Mouse (Mus musculus) kidney, adult 2 months (tissue): ENCODE results near the gene Mllt6. TPM values are rescaled to one million over a fixed set of nuclear protein-coding genes. Genes with fewer than 3 reads are reported as not detected.

Experiments
- DNase-seq: peaks from one replicate; pipeline ENCODE4 v3.0.0; 2021
- H3K27ac ChIP-seq: fragments of 200-500 bp; 2 replicates; pipeline ENCODE4 v1.5.1; 2012; ENCODE audit warnings: low read depth, low read length, control low read depth, inconsistent platforms; ENCODE audit not compliant: insufficient read depth
- H3K27me3 ChIP-seq: fragments of 200-500 bp; replicated peaks from 2 replicates; pipeline ENCODE4 v1.6.1; 2012; ENCODE audit warnings: mild to moderate bottlenecking, moderate library complexity, low read length, inconsistent platforms; ENCODE audit not compliant: control insufficient read depth, insufficient read depth
- H3K36me3 ChIP-seq: fragments of 200-500 bp; 2 replicates; pipeline ENCODE4 v1.6.1; 2012; ENCODE audit warnings: mild to moderate bottlenecking, moderate library complexity, low read length, inconsistent platforms; ENCODE audit not compliant: control insufficient read depth, insufficient read depth
- H3K4me1 ChIP-seq: fragments of 200-500 bp; 2 replicates; pipeline ENCODE4 v1.6.1; 2011; ENCODE audit warnings: low read length; ENCODE audit not compliant: control insufficient read depth, insufficient read depth
- H3K4me3 ChIP-seq: fragments of 200-500 bp; 2 replicates; pipeline ENCODE4 v1.5.1; 2011; ENCODE audit warnings: mild to moderate bottlenecking, low read depth, low read length, control low read depth; ENCODE audit not compliant: insufficient read depth
- CTCF ChIP-seq: fragments of 200-500 bp; conservative IDR thresholded peaks from 2 replicates; pipeline ENCODE4 v1.5.1; 2011; ENCODE audit warnings: low read depth, mild to moderate bottlenecking, control low read depth, low read length, moderate library complexity, mixed read lengths; ENCODE audit not compliant: insufficient read depth, insufficient read length
- POLR2A ChIP-seq: fragments of 200-500 bp; IDR thresholded peaks from one replicate; pipeline ENCODE4 v1.6.1; 2011; ENCODE audit warnings: low read depth, low read length, control low read depth
- WGBS: fragments of 180-500 bp; shearing (Covaris S2); methylation state at CpG from one replicate; pipeline ENCODE4 v1.1.7; 2018; 5-methylcytosine and 5-hydroxymethylcytosine counted together
- polyA plus RNA-seq: library from polyadenylated mRNA; depleted of rRNA; stranded (reverse); fragments of >200 nt; gene quantifications from 2 replicates; pipeline ENCODE4 v1.2.3, GENCODE M21; 2012

Gene Mllt6
- polyA plus RNA-seq, 1 experiment: 36.6 TPM

DNA sequence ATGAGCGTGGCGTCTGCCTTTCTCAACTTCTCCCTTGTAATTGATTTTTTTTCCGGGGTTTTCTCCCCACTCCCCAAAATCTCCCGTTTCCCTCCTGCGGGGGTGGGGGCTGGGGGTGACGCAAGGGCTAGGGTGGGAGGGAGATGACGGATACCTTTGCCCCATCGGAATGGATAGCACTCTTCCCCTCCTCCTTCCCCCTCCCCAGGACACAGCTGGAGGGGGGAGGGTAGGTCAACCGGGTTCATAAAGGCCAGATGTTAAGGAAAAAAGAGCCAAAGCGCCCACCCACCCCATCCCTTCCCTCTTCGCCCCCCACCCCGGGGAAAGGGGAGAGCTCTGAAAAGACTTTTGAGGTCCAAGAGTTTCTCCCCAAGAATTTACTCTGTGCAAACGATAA lies 36.8 kb upstream of the Mllt6 start:
- DNase-seq: no peak
- peaks cover 10% of the 10 kb centered on the region for H3K27me3 ChIP-seq
- WGBS: 33% methylated on average over 13 of the region's 13 CpGs
- TF ChIP-seq CTCF (no peak), POLR2A (no peak)
- no peaks in the 10 kb centered on the region for H3K36me3 ChIP-seq
- H3K4me1 ChIP-seq: no peaks in the 10 kb centered on the region
- H3K4me3 ChIP-seq: no peak overlapping the region
- H3K27ac ChIP-seq: no peak overlapping the region

DNA sequence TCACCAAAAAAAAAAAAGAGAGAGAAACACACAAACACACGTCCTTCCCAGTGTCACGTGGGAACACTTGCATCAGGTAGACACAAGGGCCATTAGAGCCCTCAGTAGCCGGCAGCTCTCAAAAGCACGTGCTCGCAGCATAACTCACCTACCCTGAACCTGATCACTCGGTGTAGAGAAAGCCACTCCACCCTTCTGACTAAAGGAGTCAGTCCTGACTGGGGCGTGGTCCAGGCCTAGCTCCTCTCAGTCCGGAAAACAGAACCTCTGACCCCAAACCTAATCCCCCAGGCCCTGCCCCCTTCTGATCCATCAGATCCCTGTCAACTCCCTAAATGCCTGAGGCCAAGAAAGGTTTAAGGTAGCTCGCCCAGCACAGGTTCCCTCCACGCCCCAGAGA lies 36.4 kb upstream of the Mllt6 start:
- peaks cover 10% of the 10 kb centered on the region for H3K27me3 ChIP-seq
- 35% methylated on average over 10 of the region's 10 CpGs for WGBS
- no peaks in the 10 kb centered on the region for H3K36me3 ChIP-seq
- no peak for DNase-seq
- TF ChIP-seq CTCF (no peak), POLR2A (no peak)
- H3K4me1 ChIP-seq: no peaks in the 10 kb centered on the region
- no peak overlapping the region for H3K4me3 ChIP-seq
- H3K27ac ChIP-seq: no peak overlapping the region

- WGBS: 25% methylated on average over 30 of the region's 30 CpGs
- H3K4me3 ChIP-seq: no peak overlapping the region
- no peak for TF ChIP-seq POLR2A
- no peak for TF ChIP-seq CTCF
- peaks cover 10% of the 10 kb centered on the region for H3K27me3 ChIP-seq
- H3K4me1 ChIP-seq: no peaks in the 10 kb centered on the region
- no peak for DNase-seq
- H3K36me3 ChIP-seq: no peaks in the 10 kb centered on the region
- no peak overlapping the region for H3K27ac ChIP-seq
Observed at GRCm38 (mm10) chr11:97627556-97628302, 35.5 kb upstream of the Mllt6 start.

GRCm38 (mm10) chr11:97628303-97628567 lies 35.0 kb upstream of the Mllt6 start:
- Histone ChIP-seq H3K27me3 (peaks cover 10% of the 10 kb centered on the region), H3K4me1 (no peaks in the 10 kb centered on the region), H3K27ac (no peak overlapping the region), H3K4me3 (peak overlapping the region; percentile 56; the same call in 1 of the 2 replicates), H3K36me3 (no peaks in the 10 kb centered on the region)
- 1% methylated on average over 28 of the region's 28 CpGs for WGBS
- no peak for DNase-seq
- TF ChIP-seq POLR2A: no peak
- no peak for TF ChIP-seq CTCF

DNA sequence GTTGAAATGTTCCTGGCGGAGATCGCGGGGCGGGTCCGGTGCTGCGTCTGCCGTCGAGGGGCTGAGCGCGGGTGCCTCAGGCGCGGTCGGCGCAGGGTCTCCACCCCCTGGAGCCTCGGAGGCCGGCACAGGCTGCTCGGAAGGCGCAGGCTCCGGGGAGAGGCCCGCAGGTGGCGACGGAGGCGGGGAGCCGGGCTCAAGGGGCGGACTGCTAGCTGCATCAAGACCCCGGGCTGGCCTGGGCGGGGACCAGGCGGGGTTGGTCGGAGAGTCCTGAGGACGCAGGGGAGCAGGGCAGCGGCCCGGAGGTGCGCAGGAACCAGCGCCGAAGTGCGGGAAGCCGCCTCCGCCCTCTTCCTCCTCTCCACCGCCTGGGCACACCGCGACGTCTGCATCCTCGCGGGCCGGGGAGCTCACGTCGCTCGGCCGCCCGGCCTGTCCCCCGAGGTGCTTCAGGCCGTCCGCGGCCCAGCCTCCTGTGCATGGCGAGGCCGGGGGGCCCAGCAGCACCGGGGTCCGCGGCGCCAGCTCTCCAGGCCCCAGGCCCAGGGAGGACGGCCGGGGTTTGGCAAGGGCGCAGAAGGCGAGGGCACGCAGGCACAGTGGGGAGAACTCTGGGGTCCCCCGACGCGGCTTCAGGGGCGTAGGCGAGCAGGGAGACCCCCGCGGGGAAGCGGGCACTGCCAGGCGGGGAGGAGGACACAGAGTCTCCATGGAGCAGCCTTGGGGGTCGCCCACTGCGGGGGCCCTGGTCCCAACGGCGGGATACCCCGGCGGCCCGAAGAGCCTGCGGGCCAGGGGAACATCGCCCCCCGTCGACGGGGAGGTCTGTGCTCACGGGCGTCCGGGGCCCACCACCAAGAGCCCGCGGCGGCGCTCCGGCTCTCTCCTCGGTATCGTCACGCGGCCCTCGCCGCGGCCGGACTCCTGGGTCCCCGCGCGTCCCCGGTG lies 34.4 kb upstream of the Mllt6 start:
- Histone ChIP-seq H3K27ac (no peak overlapping the region), H3K4me3 (peak overlapping the region; percentile 56), H3K36me3 (no peaks in the 10 kb centered on the region), H3K27me3 (peaks cover 10% of the 10 kb centered on the region), H3K4me1 (no peaks in the 10 kb centered on the region)
- no peak for DNase-seq
- no peak for TF ChIP-seq CTCF
- no peak for TF ChIP-seq POLR2A
- WGBS: 1% methylated on average over 106 of the region's 106 CpGs

DNA sequence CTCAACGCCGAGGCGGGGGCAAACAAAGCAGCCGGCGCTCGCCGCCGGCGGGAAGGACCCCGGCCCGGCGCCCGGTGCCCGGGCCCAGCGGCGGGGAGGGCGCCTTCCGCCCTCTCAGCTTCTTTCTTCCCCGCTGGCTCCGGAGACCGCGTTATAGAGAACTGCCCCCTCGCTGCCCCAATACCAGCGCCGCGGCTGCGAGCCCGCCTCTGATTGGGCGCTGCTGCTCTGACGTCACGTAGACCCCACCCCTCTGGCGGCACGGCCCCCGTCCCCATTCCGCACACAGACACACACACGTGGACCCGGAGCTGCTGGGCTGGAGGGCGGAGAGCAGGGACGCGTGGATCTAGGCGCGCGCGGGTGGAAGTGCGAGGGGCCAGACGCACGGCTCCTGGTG lies 33.6 kb upstream of the Mllt6 start, which contains the start of gene Epop:
Gene Epop (minus strand): TSS at position 127 of the 400 bp plus-strand sequence.
- no peaks in the 10 kb centered on the region for H3K4me1 ChIP-seq
- peak within 1 kb of the TSS; percentile 56 for H3K4me3 ChIP-seq
- peaks cover 10% of the 10 kb centered on the region for H3K27me3 ChIP-seq
- H3K36me3 ChIP-seq: no peaks in the 10 kb centered on the region
- under 1% methylated on average over 47 of the region's 47 CpGs for WGBS
- DNase-seq: peak; percentile 91
- H3K27ac ChIP-seq: no peak within 1 kb of the TSS
- TF ChIP-seq CTCF (no peak), POLR2A (no peak)

- TF ChIP-seq POLR2A: no peak
- no peak for TF ChIP-seq CTCF
- no peak for DNase-seq
- Histone ChIP-seq H3K4me3 (no peak overlapping the region), H3K27ac (no peak overlapping the region), H3K4me1 (no peaks in the 10 kb centered on the region), H3K27me3 (peaks cover 10% of the 10 kb centered on the region), H3K36me3 (no peaks in the 10 kb centered on the region)
- WGBS: 47% methylated on average over 2 of the region's 2 CpGs
Observed at GRCm38 (mm10) chr11:97631046-97631445, 32.2 kb upstream of the Mllt6 start.
